Mouse (Mus musculus) liver, adult 2 months (tissue): ENCODE measurements at regions not wholly inside any gene's neighbourhood (a gene's known extent, or its start where the extent isn't known, plus 50 kb on each side); places are given as distances from the start of the nearest gene placed in this dataset.

Source experiments
- CTCF ChIP-seq: fragments of 200-500 bp; IDR thresholded peaks from 2 replicates; pipeline ENCODE4 v1.5.1; 2011; ENCODE audit warnings: low read depth, low read length, control low read depth
- POLR2A ChIP-seq: fragments of 200-500 bp; IDR thresholded peaks from 2 replicates; pipeline ENCODE4 v1.6.1; 2011; ENCODE audit warnings: low read length, control low read depth; ENCODE audit not compliant: insufficient read depth; ENCODE audit errors: extremely low read depth

GRCm38 (mm10) chr1:83665326-83665725 lies 257.3 kb upstream of the Sphkap start:
- no peak for TF ChIP-seq CTCF
- TF ChIP-seq POLR2A = no peak
